Mouse (Mus musculus) kidney, postnatal 0 days (tissue): Measurements from ENCODE around the gene AL732309.1. TPM values are rescaled to one million over a fixed set of nuclear protein-coding genes. Genes with fewer than 3 reads are reported as not detected.
A peak's percentile ranks its signal among the peaks of the same experiment; 100 is the strongest.

Source experiments
- ATAC-seq: fragments of 200-750 bp; cut with Nextera tagmentation; replicated peaks from 2 replicates; pipeline ENCODE4 v1.8.0; 2017; ENCODE audit warnings: low read depth, moderate number of reproducible peaks, moderate TSS enrichment, moderate library complexity; ENCODE audit not compliant: low FRiP score
- DNase-seq: peaks from one replicate; pipeline ENCODE4 v3.0.0-alpha.2; 2016; ENCODE audit warnings: low spot score
- H3K27ac ChIP-seq: fragments of 300-500 bp; sonication (generic); 2 replicates; pipeline ENCODE4 v1.5.1; 2014; ENCODE audit warnings: mild to moderate bottlenecking
- H3K27me3 ChIP-seq: fragments of 300-500 bp; sonication (generic); 2 replicates; pipeline ENCODE4 v1.6.1; 2014; ENCODE audit warnings: low read length, mixed read lengths; ENCODE audit not compliant: insufficient read depth
- H3K36me3 ChIP-seq: fragments of 300-500 bp; sonication (generic); 2 replicates; pipeline ENCODE4 v1.6.1; 2014; ENCODE audit warnings: low read length, mixed read lengths; ENCODE audit not compliant: insufficient read depth
- H3K4me1 ChIP-seq: fragments of 300-500 bp; sonication (generic); replicated peaks from 2 replicates; pipeline ENCODE4 v1.6.1; 2014; ENCODE audit warnings: antibody characterized with exemption, low read length, mixed read lengths; ENCODE audit not compliant: insufficient read depth
- H3K4me2 ChIP-seq: fragments of 300-500 bp; sonication (generic); 2 replicates; pipeline ENCODE4 v1.6.1; 2014; ENCODE audit warnings: mild to moderate bottlenecking, low read length, moderate library complexity, mixed read lengths
- H3K4me3 ChIP-seq: fragments of 300-500 bp; sonication (generic); replicated peaks from 2 replicates; pipeline ENCODE4 v1.5.1; 2014; ENCODE audit warnings: low read depth, low read length
- H3K9ac ChIP-seq: fragments of 300-500 bp; sonication (generic); 2 replicates; pipeline ENCODE4 v1.6.1; 2014; ENCODE audit warnings: low read depth, low read length
- H3K9me3 ChIP-seq: fragments of 300-500 bp; sonication (generic); replicated peaks from 2 replicates; pipeline ENCODE4 v1.6.1; 2016; ENCODE audit warnings: low read length, inconsistent platforms, mixed read lengths
- CTCF ChIP-seq: IDR thresholded peaks from 2 replicates; pipeline ENCODE4 v1.5.1; 2016; ENCODE audit warnings: antibody characterized with exemption, low read depth, mild to moderate bottlenecking, moderate library complexity
- WGBS: fragments of 180-500 bp; shearing (Covaris S2); extraction: QIAGEN DNeasy Blood & Tissue Kit; methylation state at CpG from one replicate; pipeline ENCODE4 v1.1.7; 2014; 5-methylcytosine and 5-hydroxymethylcytosine counted together
- polyA plus RNA-seq: library from polyadenylated mRNA; unstranded; fragments of >200 nt; fragmentation: Nextera tagmentation; extraction: Ambion mirVana; gene quantifications from 2 replicates; pipeline ENCODE4 v1.2.1, GENCODE M21; 2015

The AL732309.1 gene
- polyA plus RNA-seq, 1 experiment from 2014 or later = 2.7 TPM

DNA sequence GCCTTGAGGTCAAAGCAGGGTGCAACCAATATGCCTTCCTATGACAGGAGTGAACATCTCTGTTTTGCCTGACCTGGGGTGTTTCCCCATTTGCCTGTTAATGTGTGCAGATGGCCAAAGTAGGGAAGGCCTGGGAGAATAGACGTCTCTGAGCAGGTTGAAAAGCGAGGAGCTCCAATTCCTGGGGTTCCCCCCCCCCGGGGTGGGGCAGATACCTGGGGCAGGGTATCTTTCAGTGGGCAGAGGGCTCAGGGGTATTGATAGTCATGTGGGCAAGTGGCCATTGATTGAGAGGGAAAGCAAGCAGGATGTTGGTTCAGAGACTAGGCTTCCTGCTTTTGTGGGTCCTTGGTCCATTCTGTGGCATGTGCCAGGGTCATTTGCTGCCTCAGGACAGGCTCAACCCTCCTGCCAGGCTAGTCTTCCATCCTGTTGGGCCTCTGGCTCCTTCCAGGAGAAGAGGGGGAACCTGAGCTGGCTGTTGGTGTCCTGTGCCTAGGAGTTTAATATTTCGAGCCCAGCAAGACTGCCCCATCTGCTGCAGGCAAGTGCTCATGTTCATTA, 21.2 kb upstream of the AL732309.1 start:
- WGBS = 73% methylated on average over 4 of the region's 4 CpGs

DNA sequence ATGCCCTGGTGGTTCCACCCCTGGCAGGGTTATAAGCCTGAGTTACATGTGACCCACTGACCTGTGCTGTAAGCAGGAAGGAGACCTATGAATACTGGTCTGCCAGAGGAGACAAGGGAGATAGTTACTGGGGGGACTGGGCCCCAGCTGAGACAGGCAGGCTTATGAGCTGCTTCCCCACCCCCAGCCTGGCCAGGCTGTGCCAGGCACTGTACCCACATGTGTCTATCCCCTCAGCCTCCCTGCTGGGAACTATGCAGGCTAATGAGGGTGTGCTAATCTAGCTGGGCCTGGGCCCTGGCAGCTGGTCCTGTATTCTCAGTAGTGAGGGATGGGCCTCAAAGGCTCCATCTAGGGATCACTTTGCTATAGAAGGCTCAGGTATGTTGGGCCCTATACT, 20.6 kb upstream of the AL732309.1 start:
- H3K27ac ChIP-seq = no peak overlapping the region
- no peak overlapping the region for H3K4me3 ChIP-seq
- no peak overlapping the region for H3K9ac ChIP-seq
- DNase-seq = no peak
- H3K4me2 ChIP-seq = 0 out of 2 replicates have a peak overlapping the region, but pooled peaks have one; percentile 99
- TF ChIP-seq CTCF = no peak
- H3K27me3 ChIP-seq = no peaks in the 10 kb centered on the region
- H3K36me3 ChIP-seq = peaks cover 20% of the 10 kb centered on the region; the same call in 1 of the 2 replicates
- H3K9me3 ChIP-seq = no peaks in the 10 kb centered on the region
- ATAC-seq = no peak
- peaks cover 36% of the 10 kb centered on the region for H3K4me1 ChIP-seq

More for the DNA sequence above, 21.2 kb upstream of the AL732309.1 start:
- peaks cover 37% of the 10 kb centered on the region for H3K4me1 ChIP-seq
- H3K36me3 ChIP-seq = peaks cover 20% of the 10 kb centered on the region; the same call in 1 of the 2 replicates
- H3K4me2 ChIP-seq = no peak overlapping the region
- no peak overlapping the region for H3K27ac ChIP-seq
- no peaks in the 10 kb centered on the region for H3K9me3 ChIP-seq
- ATAC-seq (no peak), DNase-seq (no peak)
- no peak overlapping the region for H3K9ac ChIP-seq
- no peak overlapping the region for H3K4me3 ChIP-seq
- no peak for TF ChIP-seq CTCF
- H3K27me3 ChIP-seq = no peaks in the 10 kb centered on the region

DNA sequence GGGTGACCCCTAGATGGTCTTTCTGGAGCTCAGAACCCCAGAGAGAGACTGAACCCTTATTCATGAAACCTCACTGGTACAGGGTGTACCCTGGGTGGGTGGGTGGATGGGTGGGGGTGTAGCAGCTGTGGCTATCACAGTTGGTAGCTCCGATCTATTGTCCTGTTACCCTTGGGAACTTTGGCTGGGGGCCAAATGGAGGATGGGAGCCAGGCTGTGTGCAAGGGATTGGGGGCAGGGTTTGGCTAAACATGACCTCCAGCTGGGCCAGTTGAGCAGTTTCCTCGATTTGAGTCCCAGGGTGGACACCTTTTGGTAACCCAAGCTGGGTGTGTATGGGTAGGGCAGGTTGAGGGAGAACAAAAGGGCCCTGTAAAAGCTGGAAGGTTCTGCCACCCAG, 20.1 kb upstream of the AL732309.1 start:
- H3K27me3 ChIP-seq = no peaks in the 10 kb centered on the region
- no peak overlapping the region for H3K4me3 ChIP-seq
- H3K4me1 ChIP-seq = peaks cover 40% of the 10 kb centered on the region
- H3K36me3 ChIP-seq = peaks cover 20% of the 10 kb centered on the region; the same call in 1 of the 2 replicates
- no peak for DNase-seq
- peak overlapping the region; percentile 99 for H3K4me2 ChIP-seq
- no peaks in the 10 kb centered on the region for H3K9me3 ChIP-seq
- H3K27ac ChIP-seq = 0 out of 2 replicates have a peak overlapping the region, but pooled peaks have one; percentile 39
- 16% methylated on average over 2 of the region's 2 CpGs for WGBS
- no peak for ATAC-seq
- no peak for TF ChIP-seq CTCF
- H3K9ac ChIP-seq = no peak overlapping the region

DNA sequence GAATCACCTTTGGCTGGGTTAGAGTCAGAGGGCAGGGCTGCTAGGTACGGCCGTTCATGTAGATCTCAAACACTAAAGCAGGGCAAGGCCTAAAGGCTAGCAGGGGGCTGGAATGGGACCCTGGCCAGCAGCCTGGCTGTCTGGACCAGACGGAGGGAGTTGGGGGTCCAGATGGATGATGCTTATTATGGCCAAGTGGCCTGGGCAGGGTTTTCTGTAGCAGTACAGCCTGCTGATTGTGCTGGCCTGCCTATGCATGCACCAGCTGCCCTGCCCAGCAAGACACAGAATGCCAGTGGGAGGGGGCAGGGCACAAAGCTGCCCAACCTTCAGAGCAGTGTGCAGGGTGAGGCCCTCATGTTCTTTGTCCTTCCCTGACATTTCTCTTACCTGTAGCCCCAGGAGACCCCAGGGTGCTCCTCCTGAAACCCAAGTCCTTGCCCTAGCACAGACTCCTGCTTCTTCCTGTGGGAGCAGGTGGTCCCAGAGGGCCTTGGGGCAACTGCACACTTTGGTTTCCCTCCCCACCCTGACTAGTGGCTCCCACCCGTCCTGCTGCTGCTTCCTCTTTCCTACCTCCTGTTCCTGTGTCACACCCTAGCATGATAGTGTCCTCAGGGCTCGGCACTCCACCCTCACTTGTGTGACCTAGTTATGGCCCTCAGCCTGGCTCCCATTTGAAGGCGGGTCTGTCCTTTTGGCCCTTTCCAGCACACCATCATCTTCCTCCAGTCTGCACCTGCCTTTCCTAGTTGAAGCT, 19.4 kb upstream of the AL732309.1 start:
- no peak for TF ChIP-seq CTCF
- Histone ChIP-seq H3K9me3 (no peaks in the 10 kb centered on the region), H3K27ac (peak overlapping the region; percentile 39), H3K4me1 (peaks cover 34% of the 10 kb centered on the region), H3K36me3 (peaks cover 20% of the 10 kb centered on the region; the same call in 1 of the 2 replicates), H3K4me3 (no peak overlapping the region), H3K27me3 (no peaks in the 10 kb centered on the region), H3K4me2 (peak overlapping the region; percentile 99), H3K9ac (peak overlapping the region; percentile 24; the same call in 1 of the 2 replicates)
- ATAC-seq = no peak
- DNase-seq = no peak
- WGBS = 62% methylated on average over 6 of the region's 6 CpGs

DNA sequence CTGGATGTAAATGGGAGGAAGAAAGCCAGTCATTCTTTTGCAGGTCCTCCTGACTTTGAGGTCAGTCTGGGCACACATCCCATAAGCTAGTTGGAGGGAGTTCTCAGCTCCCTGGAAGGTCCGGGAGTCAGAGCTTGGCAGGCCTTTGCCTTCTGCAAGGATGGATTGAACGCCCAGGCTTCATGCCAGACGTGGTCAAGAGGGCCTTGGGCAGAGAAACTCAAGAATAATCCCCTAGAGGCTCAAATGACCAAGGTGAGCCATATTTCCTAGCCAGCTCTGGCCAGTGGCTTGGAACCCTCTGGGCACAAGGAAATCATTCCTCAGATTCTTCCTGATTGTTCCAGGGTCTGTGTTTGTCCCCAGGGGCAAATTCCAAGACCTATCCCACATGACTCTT, 18.2 kb upstream of the AL732309.1 start:
- 54% methylated on average over 3 of the region's 3 CpGs for WGBS
- Histone ChIP-seq H3K9ac (no peak overlapping the region), H3K36me3 (peaks cover 13% of the 10 kb centered on the region; the same call in 1 of the 2 replicates)

DNA sequence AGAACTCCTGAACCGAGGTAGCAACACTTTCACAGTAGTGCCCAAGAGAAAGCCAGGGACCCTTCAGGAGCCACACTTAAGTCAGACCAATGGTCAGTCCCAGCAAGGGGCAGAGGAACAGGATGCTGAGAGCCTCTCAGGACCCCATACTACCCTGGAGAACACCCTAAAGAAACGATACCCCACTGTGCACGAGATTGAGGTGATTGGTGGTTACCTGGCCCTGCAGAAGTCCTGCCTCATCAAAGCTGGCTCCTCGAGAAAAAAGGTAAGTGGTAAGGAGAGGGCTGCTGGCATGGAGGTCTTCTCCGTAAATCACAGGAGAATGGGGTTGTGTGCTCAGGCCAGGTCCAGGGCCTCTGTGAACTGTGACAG, 17.6 kb upstream of the AL732309.1 start:
- Histone ChIP-seq H3K4me1 (peaks cover 32% of the 10 kb centered on the region), H3K4me3 (peak overlapping the region; percentile 62; the same call in 1 of the 2 replicates), H3K36me3 (peaks cover 7% of the 10 kb centered on the region; the same call in 1 of the 2 replicates), H3K27me3 (no peaks in the 10 kb centered on the region), H3K4me2 (peak overlapping the region; percentile 99), H3K9me3 (no peaks in the 10 kb centered on the region), H3K27ac (0 out of 2 replicates have a peak overlapping the region, but pooled peaks have one; percentile 43), H3K9ac (peak overlapping the region; percentile 75)
- DNase-seq (no peak), ATAC-seq (no peak)
- 78% methylated on average over 5 of the region's 5 CpGs for WGBS
- TF ChIP-seq CTCF = no peak

More for the DNA sequence above, 18.2 kb upstream of the AL732309.1 start:
- peak overlapping the region; percentile 43; the same call in 1 of the 2 replicates for H3K27ac ChIP-seq
- H3K4me1 ChIP-seq = peaks cover 32% of the 10 kb centered on the region
- no peak overlapping the region for H3K4me3 ChIP-seq
- H3K27me3 ChIP-seq = no peaks in the 10 kb centered on the region
- peak overlapping the region; percentile 99; the same call in 1 of the 2 replicates for H3K4me2 ChIP-seq
- ATAC-seq = no peak
- no peak for TF ChIP-seq CTCF
- no peaks in the 10 kb centered on the region for H3K9me3 ChIP-seq
- no peak for DNase-seq
